Mouse (Mus musculus): ENCODE measurements around the gene Ddah2.
A peak's percentile ranks its signal among the peaks of the same experiment; 100 is the strongest.

DNA sequence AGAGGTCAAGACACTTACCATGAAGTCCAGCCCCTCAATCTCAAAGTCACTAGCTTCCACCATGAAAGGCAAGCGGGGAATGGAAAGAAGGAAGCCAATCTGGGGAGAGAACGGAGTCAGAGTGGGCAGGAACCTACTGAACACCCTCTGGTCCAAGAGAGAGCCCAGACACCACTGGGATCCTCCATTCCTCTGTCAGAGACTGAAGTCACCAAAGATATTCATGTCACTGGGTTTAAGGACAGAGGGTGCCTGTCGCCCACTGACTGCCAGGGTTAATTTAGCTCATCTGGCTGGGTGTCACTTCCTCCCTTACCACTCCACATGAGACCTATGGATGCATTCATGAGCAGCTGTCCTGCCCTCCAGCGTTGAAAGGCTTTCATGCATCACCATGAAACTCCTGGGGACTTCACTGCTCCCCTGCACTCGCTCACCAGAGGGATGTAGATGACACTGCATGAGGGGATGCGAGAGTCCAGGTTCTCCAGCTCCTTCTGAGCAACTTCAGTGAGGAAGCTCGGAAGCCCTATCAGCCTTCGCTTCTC lies 26.4 kb upstream of the Ddah2 start:
- 0 out of 2 replicates have a peak, but pooled peaks have one; percentile 3 for TF ChIP-seq CTCF (IDR thresholded peaks at IDR 0.05; ENCODE audit: low read depth)
- no peak for TF ChIP-seq EP300 (IDR thresholded peaks at IDR 0.05; ENCODE audit: low read depth)

All from heart, postnatal 0 days (tissue).